Mouse (Mus musculus): Measurements from ENCODE around the gene Ubr7.

Gene Ubr7

DNA sequence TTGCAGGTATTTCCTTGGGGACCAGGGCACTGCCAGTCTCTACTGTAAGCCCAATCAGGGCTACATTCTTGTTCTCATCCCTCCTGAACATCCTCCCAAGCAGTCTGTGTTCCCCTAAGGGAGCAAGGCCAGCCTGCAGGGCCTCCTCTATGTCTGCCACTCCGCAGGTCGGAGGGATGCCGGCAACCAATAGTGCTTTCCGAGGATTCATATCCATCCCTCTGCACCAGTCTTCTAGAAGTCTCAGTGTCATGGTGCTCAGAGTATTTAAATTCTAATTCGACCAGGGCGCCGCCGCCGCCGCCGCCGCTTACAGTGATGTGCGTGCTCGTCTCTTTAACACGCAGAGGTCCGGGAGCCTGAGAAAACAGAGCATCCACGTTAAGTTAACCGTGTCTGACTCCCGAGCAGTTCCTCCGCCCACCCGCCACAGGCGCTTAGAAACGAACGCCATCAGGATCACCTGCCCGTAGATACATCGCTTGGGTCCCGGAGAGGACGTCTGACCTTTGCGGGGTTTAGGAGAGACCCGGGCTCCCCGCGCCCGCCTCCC lies 14.7 kb upstream of the Ubr7 start:
- no peak for DNase-seq (ENCODE audit: low spot score)

DNA sequence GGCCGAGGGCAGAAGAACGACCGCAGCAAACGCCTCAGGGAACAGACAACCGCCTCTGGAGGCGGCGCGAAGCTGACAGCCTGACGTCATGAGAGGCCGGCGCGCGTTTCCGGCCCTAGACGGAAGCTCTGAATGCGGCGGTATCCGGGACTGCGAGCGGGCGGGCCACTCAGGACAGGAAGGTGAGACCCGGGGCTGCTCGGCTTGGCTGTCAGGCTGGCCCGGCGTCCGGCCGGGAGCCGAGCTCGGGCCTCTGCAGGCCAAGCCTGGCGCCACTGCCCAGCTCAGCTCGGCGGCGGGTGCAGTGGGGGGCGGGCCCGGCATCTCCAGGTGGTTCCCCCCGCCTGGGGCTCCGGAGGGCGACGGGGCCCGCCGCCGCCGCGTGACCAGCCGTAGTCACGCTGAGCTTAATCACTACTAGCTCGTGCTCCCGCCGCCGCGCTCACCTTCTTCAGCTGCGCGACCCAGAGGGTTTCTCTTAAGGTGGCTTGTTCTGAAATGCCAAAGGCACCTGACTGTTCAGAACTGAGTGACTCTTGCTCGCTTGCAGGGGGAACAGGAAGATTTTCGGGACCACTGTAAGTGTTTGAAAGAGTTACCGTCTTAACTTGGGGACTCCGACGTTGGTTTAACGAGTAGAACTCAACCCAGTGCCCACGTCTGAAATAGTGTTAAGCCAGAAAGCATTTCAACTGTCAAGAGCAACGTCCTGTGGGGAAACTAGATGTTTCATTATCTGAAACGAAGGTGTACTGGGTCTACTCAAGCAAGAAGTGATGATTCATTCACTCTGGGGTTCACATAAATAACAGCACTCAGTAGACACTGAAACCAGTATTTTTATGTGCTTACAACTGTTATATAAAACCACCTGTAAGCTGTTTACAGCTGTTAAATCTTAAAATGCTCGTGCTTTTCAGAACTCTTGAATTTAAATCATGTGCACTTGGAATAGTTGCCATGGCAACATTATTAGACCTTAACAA lies 13.9 kb upstream of the Ubr7 start, which contains the start of the genes Moap1 and Tmem251:
Gene Moap1, minus strand, starts transcription at position 73 of the 986 bp plus-strand sequence.
Gene Tmem251, plus strand, starts transcription at position 174 of the 986 bp plus-strand sequence.
- peak; percentile 89 for DNase-seq (ENCODE audit: low spot score)

DNA sequence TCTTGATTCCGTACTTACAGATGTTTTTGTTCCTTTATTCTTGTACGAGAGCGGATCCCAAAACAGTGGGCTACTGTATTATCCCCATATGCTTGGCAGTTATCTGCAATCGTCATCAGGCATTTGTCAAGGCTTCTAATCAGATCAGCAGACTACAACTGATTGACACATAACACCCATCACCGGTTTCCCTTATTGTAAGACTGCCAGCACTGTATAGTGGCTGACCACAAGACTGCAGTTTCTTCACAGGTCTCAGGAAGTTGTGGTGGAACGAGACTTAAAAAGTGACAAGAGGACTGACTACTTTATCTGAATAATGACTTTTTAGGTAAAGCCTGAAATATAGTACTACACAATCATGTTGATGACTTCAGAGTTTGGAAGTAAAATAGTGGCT lies 12.9 kb upstream of the Ubr7 start:
- no peak for DNase-seq (ENCODE audit: low spot score)

DNA sequence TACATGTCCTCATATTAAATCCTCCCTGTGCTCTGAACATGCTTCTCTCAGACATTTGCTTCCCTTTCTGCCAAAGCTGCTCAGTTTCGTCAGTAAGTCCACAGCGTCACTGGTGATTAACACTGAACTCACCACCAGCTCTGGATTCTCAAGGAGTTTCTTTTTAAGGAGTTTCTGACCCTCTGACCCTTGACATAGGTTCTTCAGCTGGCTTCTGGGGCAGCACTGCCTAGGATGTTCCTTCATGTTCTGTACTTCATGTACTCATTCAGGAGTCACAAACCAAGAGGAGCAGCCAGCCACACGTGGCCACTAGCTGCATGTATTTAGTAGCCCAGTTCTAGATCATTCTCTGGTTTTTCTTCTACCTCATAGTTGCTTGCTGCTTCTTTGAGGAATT lies 9.5 kb upstream of the Ubr7 start:
- DNase-seq (ENCODE audit: low spot score) = no peak

DNA sequence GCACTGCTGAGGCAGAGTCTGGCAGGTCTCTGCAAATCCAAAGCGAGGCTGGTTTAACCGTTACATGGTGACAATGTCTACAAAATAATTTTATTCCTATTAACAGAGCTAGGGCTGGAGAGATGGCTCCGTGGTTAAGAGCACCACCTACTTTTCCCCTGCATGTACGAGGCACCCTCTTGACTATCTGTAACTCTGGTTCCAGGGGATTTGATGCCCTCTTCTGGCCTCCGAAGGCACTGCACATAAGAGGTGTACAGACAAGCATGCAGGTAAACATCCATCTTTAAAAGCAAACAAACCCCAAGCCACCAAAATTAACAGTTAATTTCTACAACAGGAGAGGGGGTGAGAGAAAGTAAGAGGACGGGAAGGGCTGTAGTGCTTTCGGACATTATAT lies 1.5 kb upstream of the Ubr7 start:
- DNase-seq (ENCODE audit: low spot score) = no peak

DNA sequence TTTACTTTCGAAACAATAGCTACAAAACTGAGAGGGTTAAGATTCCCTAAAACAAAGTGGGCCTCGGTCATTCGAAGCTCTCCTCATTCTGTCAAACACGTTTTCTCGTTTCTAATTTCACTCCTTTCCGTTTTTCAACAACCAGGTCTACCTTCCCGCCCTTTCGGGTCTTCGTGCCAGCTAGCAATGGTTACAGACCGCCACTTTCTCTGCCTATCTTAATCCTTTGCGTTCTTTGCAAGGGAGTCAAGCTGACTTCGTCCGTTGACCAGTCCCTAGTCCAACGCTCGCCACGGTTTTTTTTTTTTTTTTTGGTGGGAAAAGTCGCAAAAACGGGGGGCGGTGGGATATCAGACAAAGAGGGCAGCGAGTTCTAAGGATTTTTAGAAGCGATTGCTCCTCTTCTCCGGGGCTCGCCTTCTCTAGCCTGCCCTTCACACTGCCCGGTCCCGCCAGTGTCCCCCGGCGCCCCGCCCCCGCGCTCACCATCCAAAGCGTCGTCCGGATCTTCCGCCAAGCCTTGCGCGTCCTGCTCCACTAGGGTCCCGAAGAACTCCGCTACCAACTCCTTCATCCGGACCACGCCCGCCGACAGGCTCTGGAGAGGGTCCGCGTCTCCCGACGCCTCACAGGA lies 595 bp upstream of the Ubr7 start:
- no peak for DNase-seq (ENCODE audit: low spot score)

DNA sequence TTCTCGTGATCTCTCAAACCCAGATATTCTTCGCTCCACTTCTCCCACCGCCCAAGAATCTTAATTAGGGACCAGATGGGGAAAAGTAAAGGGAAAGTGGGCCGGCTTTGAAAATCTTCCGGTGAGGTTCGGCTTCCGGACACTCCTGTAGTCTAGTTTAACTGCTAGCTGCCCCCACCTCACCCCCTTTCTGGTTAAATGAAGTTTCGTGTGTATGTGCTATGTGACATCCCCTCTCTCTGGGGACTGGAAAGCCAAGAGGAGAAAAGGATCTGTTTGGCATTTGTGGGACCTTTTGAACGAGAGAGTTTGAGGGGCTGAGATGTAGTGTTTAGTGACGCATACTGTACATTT lies 613 bp downstream of the Ubr7 start, which contains the start of gene Gm20604:
Gene Gm20604, minus strand, starts transcription at position 270 of the 354 bp plus-strand sequence.
- DNase-seq (ENCODE audit: low spot score) = no peak

DNA sequence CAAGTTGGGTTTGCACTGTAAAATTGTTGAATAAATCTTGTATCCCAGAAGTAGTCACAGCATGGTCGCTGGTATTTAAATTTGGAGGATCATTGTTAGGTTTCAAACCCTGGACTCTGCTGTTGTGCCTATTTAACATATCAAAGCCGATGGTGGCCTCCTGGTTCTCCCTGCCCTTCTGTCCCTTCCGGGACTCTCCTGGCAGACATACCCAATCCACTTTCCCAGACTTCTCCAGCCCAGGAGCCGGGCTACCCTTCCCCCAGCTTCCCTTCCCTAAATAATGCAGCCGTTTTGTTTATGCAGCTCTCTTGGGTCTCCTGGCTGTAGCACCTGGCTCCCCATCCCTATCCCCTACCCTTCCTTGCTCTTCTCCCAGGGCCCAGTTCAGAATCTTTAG lies 1.2 kb downstream of the Ubr7 start:
- DNase-seq (ENCODE audit: low spot score) = no peak

DNA sequence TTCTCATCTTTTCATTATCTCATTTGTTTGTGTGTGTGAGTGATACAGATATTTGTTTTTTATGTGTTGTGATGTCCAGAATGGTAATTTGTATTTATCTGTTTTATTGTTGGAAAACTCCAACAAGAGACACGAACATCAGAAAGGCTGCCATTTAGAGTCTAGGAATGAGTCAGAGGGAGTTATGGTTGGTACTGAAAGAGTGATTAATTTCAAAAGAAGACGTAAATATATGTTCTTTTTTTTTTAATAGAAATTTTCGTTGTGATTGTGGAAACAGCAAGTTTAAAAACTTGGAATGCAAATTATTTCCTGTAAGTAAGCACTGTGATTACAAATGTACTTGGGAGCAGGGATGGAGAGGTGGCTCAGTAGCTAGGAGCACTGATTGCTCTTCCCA lies 3.9 kb downstream of the Ubr7 start:
- no peak for DNase-seq (ENCODE audit: low spot score)

DNA sequence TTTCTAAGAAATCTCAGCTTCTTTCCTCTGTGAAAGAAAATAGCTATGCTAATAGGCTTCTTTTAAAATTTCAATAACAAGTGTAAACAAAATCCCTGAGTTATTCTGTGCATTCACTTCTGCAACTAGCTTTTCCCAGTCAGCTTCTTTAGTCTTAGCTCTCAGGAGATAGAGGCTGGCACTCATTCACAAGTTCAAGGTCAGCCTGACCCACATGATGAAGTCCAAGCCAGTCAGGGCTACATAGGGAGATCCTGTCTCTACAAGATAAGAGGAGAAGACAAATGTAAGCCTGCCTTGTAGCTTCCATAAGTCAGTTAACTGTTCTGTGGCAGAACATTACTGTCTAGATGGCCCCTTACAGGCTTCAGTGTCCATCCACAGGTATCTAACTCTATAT lies 5.9 kb downstream of the Ubr7 start:
- DNase-seq (ENCODE audit: low spot score) = no peak

DNA sequence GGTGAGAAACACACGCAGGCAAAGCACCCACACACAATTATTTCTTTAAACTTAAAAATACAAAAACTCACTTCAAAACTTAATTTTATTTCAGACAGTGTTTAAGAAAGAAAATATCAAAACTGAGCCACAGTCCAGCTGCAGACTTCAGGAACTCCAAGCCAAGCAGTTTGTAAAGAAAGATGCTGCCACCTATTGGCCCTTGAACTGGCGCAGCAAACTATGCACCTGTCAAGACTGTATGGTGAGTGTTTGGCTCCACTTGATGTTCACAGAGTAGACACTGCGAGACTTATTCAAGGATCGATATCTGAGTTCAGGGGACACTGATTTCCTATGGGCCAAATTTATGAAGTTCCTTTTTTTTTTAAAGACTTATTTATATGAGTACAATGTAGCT lies 11.2 kb downstream of the Ubr7 start:
- no peak for DNase-seq (ENCODE audit: low spot score)

DNA sequence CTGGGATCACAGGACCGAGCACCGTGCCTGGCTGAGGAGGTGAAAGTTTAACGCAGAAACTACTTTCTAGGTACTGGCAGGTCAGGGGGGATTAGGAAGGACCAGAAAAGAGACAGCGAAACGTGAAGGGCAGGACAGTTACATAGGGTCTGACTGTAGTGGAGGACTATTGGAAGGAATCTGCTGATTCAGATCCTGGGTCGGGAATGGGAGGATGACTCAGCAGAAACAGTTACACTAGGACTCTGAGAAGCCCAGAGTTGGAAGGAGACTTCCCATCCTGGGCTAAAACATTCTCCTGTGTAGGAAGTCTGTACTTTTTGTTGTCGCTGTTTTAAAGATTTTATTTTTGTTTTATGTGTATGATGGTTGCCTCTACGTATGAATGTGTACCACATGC lies 13.8 kb downstream of the Ubr7 start:
- DNase-seq (ENCODE audit: low spot score) = no peak

DNA sequence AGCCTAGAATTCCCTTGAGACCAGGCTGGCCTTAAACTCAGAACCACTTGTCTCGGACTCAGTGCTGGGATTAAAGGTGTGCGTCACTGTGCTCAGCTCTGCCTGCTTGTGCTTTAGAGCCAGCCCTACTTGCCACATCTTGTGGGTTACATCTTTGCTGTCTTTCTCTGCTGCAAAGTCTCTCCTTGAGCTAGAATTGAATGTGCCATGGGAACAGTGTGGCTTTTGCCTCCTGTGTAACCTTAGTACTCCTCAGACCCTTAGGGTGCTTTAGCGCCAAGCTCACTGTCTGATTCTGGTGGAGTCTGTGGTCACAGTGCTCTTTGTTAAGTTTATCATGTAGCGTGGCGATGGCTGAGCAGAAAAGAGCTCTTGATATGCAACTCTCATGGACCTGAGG lies 14.9 kb downstream of the Ubr7 start:
- DNase-seq (ENCODE audit: low spot score) = no peak

DNA sequence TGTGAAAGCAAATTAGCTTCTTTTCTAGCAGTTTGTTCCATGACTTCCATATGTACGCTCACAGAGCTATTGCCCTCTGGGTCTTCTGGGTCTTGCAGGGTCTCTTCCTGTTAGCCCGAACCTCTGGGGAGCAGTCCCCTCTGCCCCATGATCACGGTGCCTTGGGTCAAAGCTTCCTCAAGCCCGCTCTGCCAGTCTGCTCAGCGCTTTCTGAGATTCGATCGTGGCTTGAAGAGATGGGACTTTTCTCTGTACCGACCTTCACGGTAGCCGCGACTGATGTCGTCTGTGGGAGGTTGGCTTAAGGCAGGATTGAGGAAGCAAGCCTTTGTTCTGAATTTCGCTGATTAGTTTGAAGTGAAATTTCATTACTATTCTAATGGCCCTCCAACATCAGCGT lies 18.3 kb downstream of the Ubr7 start:
- no peak for DNase-seq (ENCODE audit: low spot score)

DNA sequence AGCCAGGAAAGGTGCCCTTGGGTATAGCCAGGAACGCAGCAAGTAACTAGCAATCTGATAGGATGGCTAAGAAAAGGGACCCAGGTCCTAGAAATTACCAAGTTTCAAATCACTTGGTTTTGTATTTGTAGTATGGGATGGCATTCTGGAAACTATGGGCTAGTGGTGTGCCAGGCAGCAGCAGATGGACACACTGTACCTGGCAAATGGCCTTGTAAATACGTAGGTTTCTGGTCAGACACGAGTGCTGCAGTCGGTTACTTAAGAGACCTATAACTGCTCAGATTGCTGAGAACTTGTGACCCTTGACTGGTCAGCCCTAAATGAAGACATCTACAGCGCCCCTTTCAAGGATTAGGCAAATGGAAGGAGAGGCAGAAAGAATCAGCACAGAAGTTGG lies 20.4 kb downstream of the Ubr7 start:
- DNase-seq (ENCODE audit: low spot score) = no peak

DNA sequence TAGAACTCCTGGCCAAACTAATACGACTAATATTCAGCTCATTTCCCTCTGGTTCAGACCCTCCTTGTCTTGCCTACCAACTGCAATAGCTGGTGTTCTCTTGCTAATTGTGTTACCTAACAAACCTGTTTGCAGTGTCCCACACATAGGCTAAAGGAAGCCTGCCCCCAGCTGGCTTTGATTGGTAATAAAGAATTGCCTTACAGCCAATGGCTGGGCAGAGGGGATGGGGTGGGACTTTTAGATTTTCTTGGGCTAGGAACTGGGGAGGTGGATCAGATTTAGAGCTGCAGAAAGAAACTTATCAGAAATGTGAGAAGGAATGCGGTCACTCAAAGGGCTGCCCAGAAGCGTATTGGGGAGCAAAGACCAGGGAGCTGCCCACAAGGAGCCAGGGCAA lies 21.7 kb downstream of the Ubr7 start:
- DNase-seq (ENCODE audit: low spot score) = no peak

DNA sequence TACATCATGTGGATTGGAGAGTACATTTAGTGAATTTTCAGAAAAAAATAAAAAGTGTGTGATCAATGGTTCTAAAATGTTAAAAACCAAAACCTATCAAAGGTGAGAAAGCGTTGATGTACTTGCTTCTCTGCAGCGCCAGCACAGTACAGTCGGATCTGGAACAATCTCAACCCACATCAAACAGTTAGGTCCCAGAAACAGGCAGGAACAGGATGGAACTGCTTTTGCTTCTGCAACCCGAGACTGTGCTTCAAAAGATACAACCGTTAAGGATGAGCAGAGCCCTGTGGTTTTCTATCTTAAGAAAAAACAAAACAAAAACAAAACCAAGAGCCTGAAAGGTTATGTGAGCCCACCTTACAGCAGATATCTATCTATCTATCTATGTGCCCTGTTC lies 25.1 kb downstream of the Ubr7 start:
- no peak for DNase-seq (ENCODE audit: low spot score)

DNA sequence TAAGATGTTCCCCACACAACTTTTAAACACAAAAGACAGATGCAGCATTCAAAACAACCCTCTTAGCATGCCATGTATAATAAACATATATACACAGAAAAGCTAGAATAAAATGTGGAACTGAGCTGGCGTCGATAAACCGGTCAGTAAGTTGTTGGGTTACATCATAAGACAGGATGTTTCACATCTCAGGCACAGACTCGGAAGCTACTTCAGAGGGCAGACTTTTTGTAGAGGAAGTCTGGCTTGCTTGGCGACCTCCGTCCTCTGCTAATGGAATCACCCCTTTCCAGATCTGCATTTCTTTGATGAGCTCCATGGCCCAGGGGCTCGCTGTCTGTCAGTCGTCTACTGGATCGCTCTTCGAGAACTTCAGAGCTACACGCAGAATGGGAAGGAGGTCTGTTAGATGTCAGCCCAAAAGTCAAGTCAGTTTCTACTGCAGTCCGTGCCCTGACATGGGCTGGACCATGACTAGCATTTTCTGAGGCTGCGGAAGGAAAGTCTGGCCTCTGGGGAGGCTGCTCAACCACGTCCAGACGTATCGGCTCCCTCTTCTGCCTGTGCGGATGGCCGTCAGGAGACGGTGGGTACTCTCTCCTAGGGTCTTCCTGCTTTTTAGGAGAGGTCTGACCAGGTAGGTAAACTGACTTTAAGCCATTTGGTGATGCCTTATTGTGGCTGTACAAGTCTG lies 27.3 kb downstream of the Ubr7 start:
- no peak for DNase-seq (ENCODE audit: low spot score)

DNA sequence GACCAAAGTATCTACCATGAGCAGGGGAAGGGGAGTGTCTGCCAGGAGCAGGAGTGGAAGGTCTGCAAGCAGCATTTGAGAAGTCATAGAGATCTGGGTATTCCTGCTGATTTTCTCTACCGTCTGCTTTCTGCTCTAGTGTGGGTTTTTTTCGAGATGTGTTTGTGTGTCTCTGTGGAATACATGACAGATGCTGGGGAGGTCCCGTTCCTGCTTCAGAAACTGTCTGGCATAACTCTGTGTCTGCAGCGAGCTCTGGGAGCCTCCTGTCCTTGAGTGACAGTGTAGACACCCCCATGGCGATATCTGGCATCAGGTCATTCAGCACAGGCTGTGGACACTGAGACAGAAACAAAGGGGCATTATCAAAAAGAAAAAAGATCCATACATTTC lies 27.8 kb downstream of the Ubr7 start:
- peak; percentile 44 for DNase-seq (ENCODE audit: low spot score)

DNA sequence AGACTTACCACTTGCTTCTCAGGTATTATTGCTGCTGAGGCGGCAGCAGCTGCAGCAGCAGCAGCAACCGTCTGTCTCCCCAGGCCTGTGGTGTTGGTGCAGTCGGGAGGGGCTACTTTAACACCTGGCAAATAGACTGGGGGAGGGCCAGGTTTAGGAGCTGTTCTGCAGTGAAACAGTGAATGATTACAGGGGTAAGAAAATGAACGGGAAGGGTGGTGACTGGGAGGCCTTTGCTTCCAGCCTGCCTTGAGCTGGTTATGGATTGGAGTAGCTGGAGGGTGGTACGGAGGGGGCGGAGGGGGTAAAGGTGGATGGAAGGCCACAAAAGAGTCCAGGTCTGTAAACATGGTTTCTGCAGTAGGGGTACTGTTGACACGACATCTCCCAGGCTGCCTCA lies 30.2 kb downstream of the Ubr7 start:
- DNase-seq (ENCODE audit: low spot score) = no peak

DNA sequence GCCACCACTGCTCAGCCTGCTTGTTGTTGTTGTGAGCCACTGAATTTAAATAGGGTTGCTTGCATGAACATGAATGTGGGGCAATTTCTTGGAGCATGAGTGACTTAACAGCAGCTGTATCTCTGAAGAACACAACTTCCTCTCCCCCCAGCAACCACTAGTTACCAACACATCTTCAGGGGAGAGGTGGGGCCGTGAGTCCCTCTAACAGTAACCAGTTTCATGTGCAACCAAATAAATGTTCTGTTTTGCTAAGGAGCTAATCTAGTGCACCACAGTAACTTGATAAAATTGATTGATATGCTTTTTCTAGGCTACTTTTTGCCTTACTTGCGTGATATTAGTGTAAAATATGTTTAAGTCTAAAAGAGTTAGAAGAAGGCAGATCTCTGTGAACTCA lies 41.8 kb downstream of the Ubr7 start:
- no peak for DNase-seq (ENCODE audit: low spot score)

DNA sequence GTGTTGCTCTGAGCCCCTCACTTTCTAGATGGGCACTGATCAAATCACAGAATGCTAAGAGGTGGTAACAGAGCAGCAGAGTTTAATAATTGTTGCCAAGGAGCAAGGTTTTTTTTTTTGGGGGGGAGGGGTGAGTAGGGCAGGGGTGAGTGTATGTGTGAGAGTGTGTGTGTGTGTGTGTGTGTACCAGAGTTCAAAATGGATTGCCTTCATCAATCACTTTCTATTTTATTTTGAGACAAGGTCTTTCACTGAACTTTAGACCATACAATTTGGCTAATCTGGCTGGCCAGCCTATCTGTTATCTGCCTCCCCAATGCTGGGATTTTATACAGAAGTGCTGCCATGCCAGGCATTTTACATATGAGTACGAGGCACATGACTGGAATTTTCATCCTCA lies 57.1 kb downstream of the Ubr7 start:
- DNase-seq (ENCODE audit: low spot score) = no peak

DNA sequence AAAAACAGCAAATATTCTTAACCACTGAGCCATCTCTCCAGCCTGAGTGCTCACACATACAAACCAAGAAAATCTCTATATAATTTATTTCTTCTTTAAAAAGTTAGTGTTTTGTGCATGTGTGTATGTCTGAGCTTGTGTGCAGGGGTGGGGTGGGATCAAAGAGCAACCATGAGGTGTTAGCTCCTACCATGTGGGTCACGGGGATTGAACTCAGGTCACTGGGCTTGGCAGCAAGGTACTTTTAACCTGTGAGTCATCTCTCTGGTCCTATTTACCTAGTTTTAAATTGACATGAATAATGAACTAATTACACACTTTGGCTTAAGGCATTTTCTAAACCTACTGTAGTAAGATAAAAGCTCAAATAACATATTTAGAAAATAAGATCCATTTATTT lies 68.6 kb downstream of the Ubr7 start:
- no peak for DNase-seq (ENCODE audit: low spot score)
